Mouse (Mus musculus) kidney, postnatal 14 days (tissue): ENCODE results near the gene Soga1.

Experiments
- DNase-seq: peaks from one replicate; pipeline ENCODE4 v3.0.0; 2022; ENCODE audit warnings: mixed read lengths

Soga1 gene

GRCm38 (mm10) chr2:157078793-157079700, at the start of gene Soga1:
Gene Soga1 (minus strand): TSS chr2:157079254.
- DNase-seq = peak; percentile 92

- DNase-seq = peak; percentile 24
Measured at GRCm38 (mm10) chr2:157128072-157128471, 49.0 kb upstream of the Soga1 start.

- DNase-seq = no peak
Measured at GRCm38 (mm10) chr2:157127370-157127769, 48.3 kb upstream of the Soga1 start.

- no peak for DNase-seq
Measured at GRCm38 (mm10) chr2:157125246-157125645, 46.2 kb upstream of the Soga1 start.

GRCm38 (mm10) chr2:157121766-157122165, 42.7 kb upstream of the Soga1 start:
- no peak for DNase-seq

- DNase-seq = no peak
Measured at GRCm38 (mm10) chr2:157119075-157119474, 40.0 kb upstream of the Soga1 start.

GRCm38 (mm10) chr2:157118556-157118955, 39.5 kb upstream of the Soga1 start:
- DNase-seq = no peak

- DNase-seq = peak; percentile 17
Measured at GRCm38 (mm10) chr2:157116964-157117363, 37.9 kb upstream of the Soga1 start.

- DNase-seq = no peak
Measured at GRCm38 (mm10) chr2:157108236-157108635, 29.2 kb upstream of the Soga1 start.

- DNase-seq = peak; percentile 31
Measured at GRCm38 (mm10) chr2:157104454-157104853, 25.4 kb upstream of the Soga1 start.

- DNase-seq = no peak
Measured at GRCm38 (mm10) chr2:157102256-157102655, 23.2 kb upstream of the Soga1 start.

GRCm38 (mm10) chr2:157101650-157102049, 22.6 kb upstream of the Soga1 start:
- DNase-seq = no peak

- peak; percentile 25 for DNase-seq
Measured at GRCm38 (mm10) chr2:157100319-157100605, 21.2 kb upstream of the Soga1 start.

- DNase-seq = peak; percentile 25
Measured at GRCm38 (mm10) chr2:157099532-157100318, 20.7 kb upstream of the Soga1 start.

GRCm38 (mm10) chr2:157095005-157095755, 16.1 kb upstream of the Soga1 start:
- DNase-seq = peak; percentile 82

- peak; percentile 65 for DNase-seq
Measured at GRCm38 (mm10) chr2:157092024-157092423, 13.0 kb upstream of the Soga1 start.

GRCm38 (mm10) chr2:157087536-157088317, 8.7 kb upstream of the Soga1 start:
- no peak for DNase-seq

- no peak for DNase-seq
Measured at GRCm38 (mm10) chr2:157086796-157087195, 7.7 kb upstream of the Soga1 start, which contains the start of gene Tldc2. Gene Tldc2 (plus strand): TSS chr2:157087055.

GRCm38 (mm10) chr2:157084831-157085585, 6.0 kb upstream of the Soga1 start:
- no peak for DNase-seq

- no peak for DNase-seq
Measured at GRCm38 (mm10) chr2:157081960-157082359, 2.9 kb upstream of the Soga1 start.

- no peak for DNase-seq
Measured at GRCm38 (mm10) chr2:157081331-157081730, 2.3 kb upstream of the Soga1 start.
